ENCODE assay signal across 8 mouse cellular contexts in genomic region chr19:44266824-44267498, GRCm38 (mm10). TPM values are rescaled to one million over a fixed set of nuclear protein-coding genes. Genes with fewer than 3 reads are reported as not detected.
DNase-seq lines count a peak whose midpoint lies in the region; ATAC-seq and TF ChIP-seq lines count a peak whose summit lies in the region.

No protein-coding gene starts in this region.

- 1% methylated on average over 38 of the region's 43 CpGs for WGBS in embryonic facial prominence, embryonic 14.5 days
- WGBS in limb, embryonic 14.5 days, result under 1% methylated on average over 34 of the region's 43 CpGs
- under 1% methylated on average over 43 of the region's 43 CpGs for WGBS in midbrain, embryonic 16.5 days

- peaks cover 9% of the 10 kb centered on the region for H3K4me1 ChIP-seq in embryonic facial prominence, embryonic 14.5 days (ENCODE audit: control insufficient read depth, insufficient read depth, low read length)
- peaks cover 8% of the 10 kb centered on the region; the same call in 1 of the 2 replicates for H3K4me1 ChIP-seq in limb, embryonic 14.5 days (ENCODE audit: control insufficient read depth, insufficient read depth, low read length)
- peaks cover 13% of the 10 kb centered on the region for H3K4me1 ChIP-seq in midbrain, embryonic 16.5 days (ENCODE audit: control insufficient read depth, insufficient read depth, low read length)

- H3K27me3 ChIP-seq in embryonic facial prominence, embryonic 14.5 days (replicated peaks; ENCODE audit: control insufficient read depth, insufficient read depth, low read length), result no peaks in the 10 kb centered on the region
- no peaks in the 10 kb centered on the region for H3K27me3 ChIP-seq in limb, embryonic 14.5 days (ENCODE audit: control insufficient read depth, insufficient read depth, low read length)
- no peaks in the 10 kb centered on the region for H3K27me3 ChIP-seq in midbrain, embryonic 16.5 days (ENCODE audit: control insufficient read depth, insufficient read depth, low read depth, low read length)

- DNase-seq in 3T3-L1 (ENCODE audit: low read depth, low spot score), result peak; percentile 25
- DNase-seq in adrenal gland, postnatal 4 days (ENCODE audit: low spot score in 2 of 2), result peak; percentile 65 to 80
- DNase-seq in embryonic facial prominence, embryonic 14.5 days (ENCODE audit: low spot score), result peak; percentile 97
- peak; percentile 82 for DNase-seq in heart, adult 8-10 months (ENCODE audit: low spot score)
- peak; percentile 67 for DNase-seq in kidney, adult 9 months
- DNase-seq in limb, embryonic 14.5 days (ENCODE audit: low spot score), result peak; percentile 86
- peak; percentile 62 to 74 for DNase-seq in spleen, postnatal 14 days (ENCODE audit: low spot score in 2 of 2)

- TF ChIP-seq POLR2A in limb, embryonic 14.5 days (IDR thresholded peaks at IDR 0.05; ENCODE audit: borderline replicate concordance, extremely low read depth, insufficient read depth, insufficient read length), result peak; percentile 64; the same call in 1 of the 2 replicates

- ATAC-seq in embryonic facial prominence, embryonic 14.5 days (ENCODE audit: low read depth), result peak; percentile 98
- ATAC-seq in limb, embryonic 14.5 days (ENCODE audit: low FRiP score, low read depth), result peak; percentile 96
- ATAC-seq in midbrain, embryonic 16.5 days, result peak; percentile 95

- no peaks in the 10 kb centered on the region for H3K9me3 ChIP-seq in embryonic facial prominence, embryonic 14.5 days (ENCODE audit: control insufficient read depth, low read length)
- no peaks in the 10 kb centered on the region for H3K9me3 ChIP-seq in limb, embryonic 14.5 days (ENCODE audit: control insufficient read depth, low read length)
- H3K9me3 ChIP-seq in midbrain, embryonic 16.5 days (replicated peaks; ENCODE audit: control insufficient read depth, low read length, poor library complexity, severe bottlenecking), result no peaks in the 10 kb centered on the region

- peak overlapping the region; percentile 94 for H3K27ac ChIP-seq in embryonic facial prominence, embryonic 14.5 days (replicated peaks; ENCODE audit: low read depth, low read length)
- H3K27ac ChIP-seq in limb, embryonic 14.5 days (replicated peaks; ENCODE audit: low read depth, low read length), result peak overlapping the region; percentile 92
- peak overlapping the region; percentile 95 for H3K27ac ChIP-seq in midbrain, embryonic 16.5 days (ENCODE audit: low read length)

- H3K36me3 ChIP-seq in embryonic facial prominence, embryonic 14.5 days (ENCODE audit: control insufficient read depth, insufficient read depth, low read length), result no peaks in the 10 kb centered on the region
- no peaks in the 10 kb centered on the region for H3K36me3 ChIP-seq in limb, embryonic 14.5 days (ENCODE audit: control insufficient read depth, insufficient read depth, low read length)
- H3K36me3 ChIP-seq in midbrain, embryonic 16.5 days (ENCODE audit: control insufficient read depth, insufficient read depth, low read length), result no peaks in the 10 kb centered on the region

- H3K4me2 ChIP-seq in embryonic facial prominence, embryonic 14.5 days (ENCODE audit: low read depth, low read length), result peak overlapping the region; percentile 78
- H3K4me2 ChIP-seq in limb, embryonic 14.5 days (replicated peaks; ENCODE audit: low read depth, low read length, severe bottlenecking), result peak overlapping the region; percentile 71
- peak overlapping the region; percentile 86 for H3K4me2 ChIP-seq in midbrain, embryonic 16.5 days (ENCODE audit: low read length)

- peak overlapping the region; percentile 78 for H3K9ac ChIP-seq in embryonic facial prominence, embryonic 14.5 days (ENCODE audit: low read depth, low read length)
- H3K9ac ChIP-seq in limb, embryonic 14.5 days (ENCODE audit: low read depth, low read length, severe bottlenecking), result peak overlapping the region; percentile 70
- peak overlapping the region; percentile 89 for H3K9ac ChIP-seq in midbrain, embryonic 16.5 days (ENCODE audit: low read depth, low read length)

- H3K4me3 ChIP-seq in embryonic facial prominence, embryonic 14.5 days (ENCODE audit: low read depth, low read length), result peak overlapping the region; percentile 60
- peak overlapping the region; percentile 55 for H3K4me3 ChIP-seq in limb, embryonic 14.5 days (replicated peaks; ENCODE audit: low read length)
- H3K4me3 ChIP-seq in midbrain, embryonic 16.5 days (ENCODE audit: low read depth, low read length), result peak overlapping the region; percentile 67

RNA-seq across cellular contexts. Expression of gene Scd2, which starts 26.5 kb away (rescaled TPM):
- 100 to 1,000 TPM; 412 to 445 TPM for total RNA-seq in adrenal gland, postnatal 4 days (2021)
- 212 and 224 TPM in 2 replicates for polyA plus RNA-seq in embryonic facial prominence, embryonic 14.5 days (2014; fragmentation: Nextera tagmentation; extraction: Ambion mirVana)
- 10 to 100 TPM in 1 of 4 experiments, 1 to 10 TPM in 3; 7.5 to 10.2 (median 9.4) TPM for total RNA-seq in heart, adult 8-10 months (2022)
- polyA plus RNA-seq in limb, embryonic 14.5 days (2012; rRNA removed), result 274 and 383 TPM in 2 replicates
- polyA plus RNA-seq in limb, embryonic 14.5 days (2014; fragmentation: Nextera tagmentation; extraction: Ambion mirVana), result 216 and 218 TPM in 2 replicates
- polyA plus RNA-seq in midbrain, embryonic 16.5 days (2015; fragmentation: Nextera tagmentation; extraction: Ambion mirVana), result 281 and 311 TPM in 2 replicates

Comparison
In these comparisons a context has a peak if more than half of its experiments do, and no peak if none do; other contexts are left out.
1. Peak in every context shown above with its lines: DNase-seq, ATAC-seq, H3K4me3 ChIP-seq and H3K27ac ChIP-seq.
2. DNase-seq: peak in every context shown above with its lines; median percentile 97 in embryonic facial prominence, embryonic 14.5 days; 86 in limb, embryonic 14.5 days; 82 in heart, adult 8-10 months; 72 in adrenal gland, postnatal 4 days; 68 in spleen, postnatal 14 days; 67 in kidney, adult 9 months; 25 in 3T3-L1.